Mouse (Mus musculus): ENCODE results near the gene Fh1. TPM values are rescaled to one million over a fixed set of nuclear protein-coding genes. Genes with fewer than 3 reads are reported as not detected.

The Fh1 gene
- polyA plus RNA-seq, 1 experiment, result 97.5 TPM

GRCm38 (mm10) chr1:175623656-175624055 is 1.8 kb downstream of the Fh1 start:
- no peak for DNase-seq (ENCODE audit: low spot score)

- DNase-seq (ENCODE audit: low spot score), result no peak
Observed at GRCm38 (mm10) chr1:175619814-175620431, 5.5 kb downstream of the Fh1 start, which contains the start of gene Kmo. Gene Kmo, plus strand, starts transcription at chr1:175620381.

GRCm38 (mm10) chr1:175614992-175615391 is 10.4 kb downstream of the Fh1 start:
- no peak for DNase-seq (ENCODE audit: low spot score)

- no peak for DNase-seq (ENCODE audit: low spot score)
Observed at GRCm38 (mm10) chr1:175608708-175609107, 16.7 kb downstream of the Fh1 start.

- DNase-seq (ENCODE audit: low spot score), result no peak
Observed at GRCm38 (mm10) chr1:175607838-175608585, 17.4 kb downstream of the Fh1 start.

GRCm38 (mm10) chr1:175607308-175607707 is 18.1 kb downstream of the Fh1 start:
- no peak for DNase-seq (ENCODE audit: low spot score)

GRCm38 (mm10) chr1:175603390-175603789 is 22.0 kb downstream of the Fh1 start:
- no peak for DNase-seq (ENCODE audit: low spot score)

GRCm38 (mm10) chr1:175602231-175602630 is 23.2 kb downstream of the Fh1 start:
- DNase-seq (ENCODE audit: low spot score), result no peak

GRCm38 (mm10) chr1:175592832-175593231 is 32.6 kb downstream of the Fh1 start:
- no peak for DNase-seq (ENCODE audit: low spot score)

GRCm38 (mm10) chr1:175586656-175587055 is 38.8 kb downstream of the Fh1 start:
- no peak for DNase-seq (ENCODE audit: low spot score)

GRCm38 (mm10) chr1:175585267-175585666 is 40.2 kb downstream of the Fh1 start:
- DNase-seq (ENCODE audit: low spot score), result no peak

- no peak for DNase-seq (ENCODE audit: low spot score)
Observed at GRCm38 (mm10) chr1:175582799-175583198, 42.6 kb downstream of the Fh1 start.

GRCm38 (mm10) chr1:175580346-175580745 is 45.1 kb downstream of the Fh1 start:
- no peak for DNase-seq (ENCODE audit: low spot score)

- DNase-seq (ENCODE audit: low spot score), result no peak
Observed at GRCm38 (mm10) chr1:175579598-175580235, 45.7 kb downstream of the Fh1 start.

- no peak for DNase-seq (ENCODE audit: low spot score)
Observed at GRCm38 (mm10) chr1:175578425-175579096, 46.9 kb downstream of the Fh1 start.

GRCm38 (mm10) chr1:175574129-175574528 is 51.3 kb downstream of the Fh1 start:
- no peak for DNase-seq (ENCODE audit: low spot score)

- no peak for DNase-seq (ENCODE audit: low spot score)
Observed at GRCm38 (mm10) chr1:175565579-175566103, 59.8 kb downstream of the Fh1 start.

GRCm38 (mm10) chr1:175564321-175564720 is 61.1 kb downstream of the Fh1 start:
- no peak for DNase-seq (ENCODE audit: low spot score)

- no peak for DNase-seq (ENCODE audit: low spot score)
Observed at GRCm38 (mm10) chr1:175562379-175562778, 63.1 kb downstream of the Fh1 start.

- no peak for DNase-seq (ENCODE audit: low spot score)
Observed at GRCm38 (mm10) chr1:175561806-175562205, 63.6 kb downstream of the Fh1 start.

- no peak for DNase-seq (ENCODE audit: low spot score)
Observed at GRCm38 (mm10) chr1:175554641-175555040, 70.8 kb downstream of the Fh1 start.

GRCm38 (mm10) chr1:175552474-175552873 is 73.0 kb downstream of the Fh1 start:
- no peak for DNase-seq (ENCODE audit: low spot score)

All from urinary bladder, adult 2 months (tissue).